Mouse (Mus musculus) forebrain, embryonic 15.5 days (tissue): ENCODE measurements at regions not wholly inside any gene's neighbourhood (a gene's known extent, or its start where the extent isn't known, plus 50 kb on each side); places are given as distances from the start of the nearest gene placed in this dataset.
"Not testable (repeated sequence)": the region's sequence is repeated elsewhere in the genome, so short reads cannot be mapped to it uniquely, and the experiment has no call there.

Experiments
- ATAC-seq: fragments of 200-750 bp; cut with Nextera tagmentation; replicated peaks from 2 replicates; pipeline ENCODE4 v1.8.0; 2017; ENCODE audit warnings: mild to moderate bottlenecking, moderate TSS enrichment, moderate library complexity
- H3K27ac ChIP-seq: fragments of 300-500 bp; sonication (generic); replicated peaks from 2 replicates; pipeline ENCODE4 v1.5.1; 2015; ENCODE audit warnings: mild to moderate bottlenecking, inconsistent platforms
- H3K27me3 ChIP-seq: fragments of 300-500 bp; sonication (generic); 2 replicates; pipeline ENCODE4 v1.6.1; 2015; ENCODE audit warnings: inconsistent platforms
- H3K36me3 ChIP-seq: fragments of 300-500 bp; sonication (generic); 2 replicates; pipeline ENCODE4 v1.6.1; 2015; ENCODE audit warnings: mild to moderate bottlenecking, inconsistent platforms
- H3K4me1 ChIP-seq: fragments of 300-500 bp; sonication (generic); 2 replicates; pipeline ENCODE4 v1.6.1; 2015; ENCODE audit warnings: inconsistent platforms
- H3K4me2 ChIP-seq: fragments of 300-500 bp; sonication (generic); replicated peaks from 2 replicates; pipeline ENCODE4 v1.6.1; 2015; ENCODE audit warnings: mild to moderate bottlenecking, inconsistent platforms
- H3K4me3 ChIP-seq: fragments of 300-500 bp; sonication (generic); 2 replicates; pipeline ENCODE4 v1.5.1; 2015; ENCODE audit warnings: mild to moderate bottlenecking, inconsistent platforms
- H3K9ac ChIP-seq: fragments of 300-500 bp; sonication (generic); replicated peaks from 2 replicates; pipeline ENCODE4 v1.6.1; 2015; ENCODE audit warnings: mild to moderate bottlenecking, inconsistent platforms
- H3K9me3 ChIP-seq: fragments of 300-500 bp; sonication (generic); 2 replicates; pipeline ENCODE4 v1.6.1; 2016; ENCODE audit warnings: inconsistent platforms
- WGBS: fragments of 180-500 bp; shearing (Covaris S2); methylation state at CpG from one replicate; pipeline ENCODE4 v1.1.7; 2015; ENCODE audit warnings: mixed read lengths; 5-methylcytosine and 5-hydroxymethylcytosine counted together

- Histone ChIP-seq H3K4me2 (no peak overlapping the region), H3K4me3 (no peak overlapping the region), H3K27ac (no peak overlapping the region), H3K4me1 (no peaks in the 10 kb centered on the region), H3K9me3 (no peaks in the 10 kb centered on the region), H3K27me3 (no peaks in the 10 kb centered on the region), H3K9ac (no peak overlapping the region), H3K36me3 (no peaks in the 10 kb centered on the region)
- no peak for ATAC-seq
- 85% methylated on average over 4 of the region's 4 CpGs for WGBS
Measured at GRCm38 (mm10) chr14:58322461-58322860, 252.1 kb downstream of the Fgf9 start.

- no peak for ATAC-seq
- WGBS = 85% methylated on average over 10 of the region's 10 CpGs
- no peaks in the 10 kb centered on the region for H3K27me3 ChIP-seq
- H3K27ac ChIP-seq = no peak overlapping the region
- H3K4me3 ChIP-seq = no peak overlapping the region
- H3K4me2 ChIP-seq = no peak overlapping the region
- no peaks in the 10 kb centered on the region for H3K36me3 ChIP-seq
- no peaks in the 10 kb centered on the region for H3K9me3 ChIP-seq
- H3K9ac ChIP-seq = no peak overlapping the region
- no peaks in the 10 kb centered on the region for H3K4me1 ChIP-seq
Measured at GRCm38 (mm10) chr14:58321875-58322274, 251.5 kb downstream of the Fgf9 start.

GRCm38 (mm10) chr14:58321234-58321633, 250.9 kb downstream of the Fgf9 start:
- H3K9me3 ChIP-seq = no peaks in the 10 kb centered on the region
- H3K36me3 ChIP-seq = no peaks in the 10 kb centered on the region
- no peak overlapping the region for H3K27ac ChIP-seq
- H3K27me3 ChIP-seq = no peaks in the 10 kb centered on the region
- H3K4me1 ChIP-seq = no peaks in the 10 kb centered on the region
- WGBS = 91% methylated on average over 5 of the region's 5 CpGs
- no peak for ATAC-seq
- H3K4me3 ChIP-seq = no peak overlapping the region
- H3K4me2 ChIP-seq = no peak overlapping the region
- H3K9ac ChIP-seq = no peak overlapping the region

- 69% methylated on average over 3 of the region's 3 CpGs for WGBS
- Histone ChIP-seq H3K4me1 (no peaks in the 10 kb centered on the region), H3K4me2 (no peak overlapping the region), H3K9me3 (no peaks in the 10 kb centered on the region), H3K27me3 (no peaks in the 10 kb centered on the region), H3K27ac (no peak overlapping the region), H3K36me3 (no peaks in the 10 kb centered on the region), H3K4me3 (no peak overlapping the region), H3K9ac (no peak overlapping the region)
- ATAC-seq = no peak
Measured at GRCm38 (mm10) chr14:58317640-58318039, 247.3 kb downstream of the Fgf9 start.

GRCm38 (mm10) chr14:58317231-58317630, 246.9 kb downstream of the Fgf9 start:
- Histone ChIP-seq H3K4me3 (no peak overlapping the region), H3K27ac (no peak overlapping the region), H3K9me3 (no peaks in the 10 kb centered on the region), H3K36me3 (no peaks in the 10 kb centered on the region), H3K4me2 (no peak overlapping the region), H3K9ac (no peak overlapping the region), H3K4me1 (no peaks in the 10 kb centered on the region), H3K27me3 (no peaks in the 10 kb centered on the region)
- ATAC-seq = no peak
- 40% methylated on average over 4 of the region's 4 CpGs for WGBS

- no peaks in the 10 kb centered on the region for H3K27me3 ChIP-seq
Measured at GRCm38 (mm10) chr14:58307695-58308094, 237.3 kb downstream of the Fgf9 start.

GRCm38 (mm10) chr14:58306832-58307521, 236.6 kb downstream of the Fgf9 start:
- no peaks in the 10 kb centered on the region for H3K36me3 ChIP-seq
- H3K27me3 ChIP-seq = no peaks in the 10 kb centered on the region
- 76% methylated on average over 11 of the region's 11 CpGs for WGBS
- H3K4me3 ChIP-seq = no peak overlapping the region
- H3K9ac ChIP-seq = no peak overlapping the region
- H3K4me2 ChIP-seq = no peak overlapping the region
- no peak overlapping the region for H3K27ac ChIP-seq
- ATAC-seq = no peak
- H3K9me3 ChIP-seq = no peaks in the 10 kb centered on the region
- no peaks in the 10 kb centered on the region for H3K4me1 ChIP-seq

More at GRCm38 (mm10) chr14:58307695-58308094, 237.3 kb downstream of the Fgf9 start:
- Histone ChIP-seq H3K36me3 (no peaks in the 10 kb centered on the region), H3K4me1 (no peaks in the 10 kb centered on the region), H3K9ac (no peak overlapping the region), H3K4me3 (no peak overlapping the region), H3K4me2 (no peak overlapping the region), H3K9me3 (no peaks in the 10 kb centered on the region), H3K27ac (no peak overlapping the region)
- 84% methylated on average over 6 of the region's 6 CpGs for WGBS
- no peak for ATAC-seq

GRCm38 (mm10) chr14:58300411-58300887, 230.1 kb downstream of the Fgf9 start:
- H3K27me3 ChIP-seq = no peaks in the 10 kb centered on the region
- H3K9ac ChIP-seq = no peak overlapping the region
- H3K4me1 ChIP-seq = no peaks in the 10 kb centered on the region
- WGBS = 75% methylated on average over 10 of the region's 10 CpGs
- no peak overlapping the region for H3K27ac ChIP-seq
- H3K4me2 ChIP-seq = no peak overlapping the region
- H3K9me3 ChIP-seq = no peaks in the 10 kb centered on the region
- ATAC-seq = no peak
- no peaks in the 10 kb centered on the region for H3K36me3 ChIP-seq
- H3K4me3 ChIP-seq = no peak overlapping the region

- Histone ChIP-seq H3K36me3 (no peaks in the 10 kb centered on the region), H3K9me3 (no peaks in the 10 kb centered on the region), H3K4me2 (no peak overlapping the region), H3K27ac (no peak overlapping the region), H3K4me3 (no peak overlapping the region), H3K9ac (no peak overlapping the region), H3K4me1 (no peaks in the 10 kb centered on the region), H3K27me3 (no peaks in the 10 kb centered on the region)
- no peak for ATAC-seq
- WGBS = 88% methylated on average over 13 of the region's 13 CpGs
Measured at GRCm38 (mm10) chr14:58286007-58286525, 215.7 kb downstream of the Fgf9 start.

- H3K4me2 ChIP-seq = peak overlapping the region; percentile 17; the same call in 1 of the 2 replicates
- no peak overlapping the region for H3K27ac ChIP-seq
- no peaks in the 10 kb centered on the region for H3K36me3 ChIP-seq
- peak overlapping the region; percentile 19 for H3K4me3 ChIP-seq
- whole genome bisulfite sequencing = 65% methylated on average over 15 of the region's 15 CpGs
- no peaks in the 10 kb centered on the region for H3K9me3 ChIP-seq
- H3K4me1 ChIP-seq = no peaks in the 10 kb centered on the region
- H3K27me3 ChIP-seq = no peaks in the 10 kb centered on the region
- no peak for ATAC-seq
- no peak overlapping the region for H3K9ac ChIP-seq
Measured at GRCm38 (mm10) chr14:58282708-58283290, 212.5 kb downstream of the Fgf9 start.

GRCm38 (mm10) chr14:58282264-58282663, 211.9 kb downstream of the Fgf9 start:
- H3K9ac ChIP-seq = no peak overlapping the region
- no peak overlapping the region for H3K4me2 ChIP-seq
- no peaks in the 10 kb centered on the region for H3K27me3 ChIP-seq
- no peaks in the 10 kb centered on the region for H3K9me3 ChIP-seq
- H3K4me3 ChIP-seq = no peak overlapping the region
- H3K27ac ChIP-seq = no peak overlapping the region
- no peaks in the 10 kb centered on the region for H3K4me1 ChIP-seq
- H3K36me3 ChIP-seq = no peaks in the 10 kb centered on the region
- 78% methylated on average over 3 of the region's 3 CpGs for WGBS
- ATAC-seq = no peak

- H3K9ac ChIP-seq, H3K36me3 ChIP-seq, H3K27ac ChIP-seq, ATAC-seq, H3K27me3 ChIP-seq, H3K4me2 ChIP-seq, H3K4me3 ChIP-seq, H3K4me1 ChIP-seq, H3K9me3 ChIP-seq: not testable (repeated sequence)
- 96% methylated on average over 2 of the region's 2 CpGs for WGBS
Measured at GRCm38 (mm10) chr14:58274440-58274839, 204.1 kb downstream of the Fgf9 start.
